Mouse (Mus musculus): ENCODE measurements at regions not wholly inside any gene's neighbourhood (a gene's known extent, or its start where the extent isn't known, plus 50 kb on each side); places are given as distances from the start of the nearest gene placed in this dataset.

DNA sequence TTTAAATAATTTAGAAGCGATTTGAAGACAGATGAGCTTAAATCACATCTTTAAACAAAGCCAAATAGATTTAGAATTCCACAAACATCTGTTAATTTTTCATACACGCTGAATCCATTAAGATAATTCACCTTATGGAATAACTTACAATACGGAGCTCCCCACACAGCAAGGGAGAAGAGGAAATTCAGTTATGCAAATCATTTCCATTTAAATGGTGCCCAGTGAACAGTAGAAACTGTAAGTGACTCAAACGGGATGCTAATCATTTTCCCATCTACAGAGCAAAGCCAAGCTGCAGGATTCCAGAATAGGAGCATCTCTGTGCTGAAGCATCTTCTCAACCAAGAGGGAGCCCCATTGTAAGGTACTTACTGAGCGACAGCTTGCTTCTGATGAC, 210.1 kb downstream of the Adgra3 start:
- no peak overlapping the region for H3K27ac ChIP-seq (replicated peaks)
- no peak for DNase-seq (ENCODE audit: low spot score)
- no peaks in the 10 kb centered on the region for H3K36me3 ChIP-seq (ENCODE audit: control insufficient read depth, insufficient read depth, low read length)
- 54% methylated on average over 5 of the region's 5 CpGs for WGBS
- H3K27me3 ChIP-seq (ENCODE audit: control insufficient read depth, insufficient read depth, low read length): no peaks in the 10 kb centered on the region
- H3K4me3 ChIP-seq (ENCODE audit: low read depth, low read length): no peak overlapping the region
- ATAC-seq (ENCODE audit: low FRiP score, low TSS enrichment): no peak
- TF ChIP-seq EP300 (optimal IDR thresholded peaks at IDR 0.05): no peak
- TF ChIP-seq CTCF (IDR thresholded peaks at IDR 0.05; ENCODE audit: low read depth): no peak
- no peak overlapping the region for H3K4me2 ChIP-seq (replicated peaks; ENCODE audit: low read depth)
- no peaks in the 10 kb centered on the region for H3K4me1 ChIP-seq (replicated peaks; ENCODE audit: control insufficient read depth, insufficient read depth)
- no peak overlapping the region for H3K9ac ChIP-seq (ENCODE audit: low read length)
- H3K9me3 ChIP-seq (ENCODE audit: control insufficient read depth, low read length): no peaks in the 10 kb centered on the region

DNA sequence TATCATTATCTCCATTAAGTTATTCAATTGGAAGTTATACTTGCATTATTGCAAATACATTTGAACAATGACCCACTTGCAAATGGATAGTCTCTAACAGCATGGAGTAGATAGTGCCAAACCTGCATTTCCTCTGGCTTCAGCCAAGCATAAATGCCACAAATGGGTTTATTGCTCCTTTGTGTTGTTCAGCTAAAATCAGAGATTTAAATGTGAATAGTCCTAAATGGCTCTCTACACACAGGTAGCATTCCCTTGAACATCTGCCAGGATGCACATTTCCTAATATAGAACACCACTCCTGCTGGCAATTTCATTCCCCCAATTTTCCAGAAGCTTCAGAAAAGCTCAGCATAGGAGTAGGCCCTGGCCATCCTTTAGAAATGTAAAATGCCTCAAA, 210.6 kb downstream of the Adgra3 start:
- ATAC-seq (ENCODE audit: low FRiP score, low TSS enrichment) (no peak), DNase-seq (ENCODE audit: low spot score) (no peak)
- Histone ChIP-seq H3K4me2 (replicated peaks; ENCODE audit: low read depth) (no peak overlapping the region), H3K9ac (ENCODE audit: low read length) (no peak overlapping the region), H3K27me3 (ENCODE audit: control insufficient read depth, insufficient read depth, low read length) (no peaks in the 10 kb centered on the region), H3K4me3 (ENCODE audit: low read depth, low read length) (no peak overlapping the region), H3K27ac (replicated peaks) (no peak overlapping the region), H3K36me3 (ENCODE audit: control insufficient read depth, insufficient read depth, low read length) (no peaks in the 10 kb centered on the region), H3K9me3 (ENCODE audit: control insufficient read depth, low read length) (no peaks in the 10 kb centered on the region), H3K4me1 (replicated peaks; ENCODE audit: control insufficient read depth, insufficient read depth) (no peaks in the 10 kb centered on the region)
- TF ChIP-seq EP300 (optimal IDR thresholded peaks at IDR 0.05) (no peak), CTCF (IDR thresholded peaks at IDR 0.05; ENCODE audit: low read depth) (no peak)

DNA sequence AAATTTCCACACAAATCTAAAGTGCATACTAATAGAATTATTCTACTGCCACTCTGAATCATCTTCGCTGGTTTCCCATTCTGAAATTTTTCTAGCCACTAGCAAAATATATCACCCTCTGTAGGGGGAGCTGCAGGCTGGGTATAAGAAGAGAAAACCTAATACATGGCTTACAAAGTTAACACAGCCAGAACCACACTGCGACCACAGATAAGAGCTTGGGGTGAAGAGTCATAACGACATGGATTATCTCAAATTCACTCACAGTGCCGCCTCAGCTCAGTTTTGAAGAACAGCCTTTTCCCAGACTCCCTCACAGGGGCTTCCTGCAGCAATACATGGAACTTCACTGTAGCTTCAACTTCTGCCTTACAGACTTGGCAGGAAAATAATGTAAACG, 240.0 kb downstream of the Adgra3 start:
- Histone ChIP-seq H3K9ac (ENCODE audit: low read length) (no peak overlapping the region), H3K36me3 (ENCODE audit: control insufficient read depth, insufficient read depth, low read length) (no peaks in the 10 kb centered on the region), H3K4me3 (ENCODE audit: low read depth, low read length) (no peak overlapping the region), H3K27me3 (ENCODE audit: control insufficient read depth, insufficient read depth, low read length) (no peaks in the 10 kb centered on the region), H3K27ac (replicated peaks) (no peak overlapping the region), H3K4me2 (replicated peaks; ENCODE audit: low read depth) (no peak overlapping the region), H3K9me3 (ENCODE audit: control insufficient read depth, low read length) (no peaks in the 10 kb centered on the region), H3K4me1 (replicated peaks; ENCODE audit: control insufficient read depth, insufficient read depth) (no peaks in the 10 kb centered on the region)
- TF ChIP-seq CTCF (IDR thresholded peaks at IDR 0.05; ENCODE audit: low read depth) (no peak), EP300 (optimal IDR thresholded peaks at IDR 0.05) (no peak)
- DNase-seq (ENCODE audit: low spot score) (no peak), ATAC-seq (ENCODE audit: low FRiP score, low TSS enrichment) (no peak)
- 70% methylated on average over 5 of the region's 5 CpGs for WGBS

DNA sequence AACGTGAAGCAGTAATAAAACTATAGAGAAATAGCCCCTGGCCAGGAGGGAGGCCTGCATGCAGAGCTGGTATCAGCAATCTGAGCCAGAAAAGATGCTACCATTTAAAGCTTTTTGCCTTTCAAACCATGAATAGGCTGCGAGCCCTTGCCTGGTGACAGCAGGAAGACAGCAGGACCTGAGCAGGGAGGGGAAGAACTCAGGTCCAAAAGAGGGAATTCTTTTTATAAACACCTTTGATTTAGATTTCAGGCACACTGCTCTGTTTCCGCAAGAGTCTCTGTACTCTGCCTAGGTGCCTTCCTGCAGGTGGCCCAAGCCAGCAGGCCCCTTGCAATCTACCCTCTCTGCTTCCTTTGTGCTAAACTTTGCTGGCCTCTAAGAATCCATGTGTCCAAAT, 242.1 kb downstream of the Adgra3 start:
- 69% methylated on average over 3 of the region's 3 CpGs for WGBS
- Histone ChIP-seq H3K4me2 (replicated peaks; ENCODE audit: low read depth) (no peak overlapping the region), H3K4me1 (replicated peaks; ENCODE audit: control insufficient read depth, insufficient read depth) (no peaks in the 10 kb centered on the region), H3K36me3 (ENCODE audit: control insufficient read depth, insufficient read depth, low read length) (no peaks in the 10 kb centered on the region), H3K9me3 (ENCODE audit: control insufficient read depth, low read length) (no peaks in the 10 kb centered on the region), H3K4me3 (ENCODE audit: low read depth, low read length) (no peak overlapping the region), H3K27ac (replicated peaks) (no peak overlapping the region), H3K9ac (ENCODE audit: low read length) (no peak overlapping the region), H3K27me3 (ENCODE audit: control insufficient read depth, insufficient read depth, low read length) (no peaks in the 10 kb centered on the region)
- TF ChIP-seq EP300 (optimal IDR thresholded peaks at IDR 0.05) (no peak), CTCF (IDR thresholded peaks at IDR 0.05; ENCODE audit: low read depth) (no peak)
- no peak for ATAC-seq (ENCODE audit: low FRiP score, low TSS enrichment)
- no peak for DNase-seq (ENCODE audit: low spot score)

DNA sequence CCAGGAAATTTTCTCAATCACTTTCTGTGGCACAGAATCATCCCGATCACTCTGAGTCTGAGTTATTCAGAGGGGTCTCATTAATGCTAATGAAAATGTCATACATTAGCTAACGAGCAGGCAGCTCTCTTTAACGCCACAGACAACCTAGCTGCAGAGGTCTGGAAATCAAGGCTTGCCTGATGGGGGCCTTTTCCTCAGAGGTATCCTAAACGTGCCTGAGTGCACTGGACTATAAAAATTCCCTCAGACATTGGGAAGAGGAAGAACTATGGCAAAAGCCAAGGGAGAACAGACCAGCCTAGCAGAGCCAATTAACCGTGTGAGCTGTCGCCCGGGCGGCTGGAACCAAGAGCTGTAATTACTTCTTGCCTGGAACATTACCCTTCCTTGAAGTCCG, 245.5 kb downstream of the Adgra3 start:
- DNase-seq (ENCODE audit: low spot score): no peak

DNA sequence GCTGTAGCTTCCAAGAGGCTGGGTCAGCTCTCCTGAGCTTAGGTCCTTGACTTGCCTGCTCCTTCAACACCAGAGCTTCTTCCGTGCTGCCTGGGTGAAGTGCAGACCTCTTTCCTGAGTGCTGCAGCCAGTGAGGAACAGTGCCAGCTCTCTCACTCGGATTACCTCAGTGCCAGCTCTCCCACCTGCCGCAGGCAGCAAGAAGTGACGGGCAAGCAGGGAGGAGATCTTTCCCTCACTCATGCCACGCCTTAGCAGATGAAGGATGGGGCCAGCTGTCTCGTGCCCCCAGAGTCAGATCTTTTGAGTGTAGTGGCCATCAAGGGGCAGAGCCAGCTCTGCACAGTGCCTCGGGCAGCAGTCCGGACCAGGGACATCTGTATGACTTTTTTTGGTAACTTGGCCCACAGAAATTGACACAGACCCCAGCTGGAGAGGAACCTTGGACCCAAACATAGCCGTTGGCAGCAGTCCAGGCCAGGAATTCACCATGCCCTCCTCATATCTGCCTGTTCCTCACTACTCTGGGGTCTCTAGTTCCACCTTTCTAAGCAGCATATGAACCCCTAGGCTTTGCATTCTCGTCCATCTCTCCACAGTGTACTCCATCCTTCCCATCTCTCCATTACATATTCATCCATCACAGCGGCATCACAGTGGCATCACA, 263.9 kb upstream of the Kcnip4 start:
- no peaks in the 10 kb centered on the region for H3K36me3 ChIP-seq (ENCODE audit: control insufficient read depth, insufficient read depth, low read length)
- no peak overlapping the region for H3K4me2 ChIP-seq (replicated peaks; ENCODE audit: low read depth)
- no peaks in the 10 kb centered on the region for H3K27me3 ChIP-seq (ENCODE audit: control insufficient read depth, insufficient read depth, low read length)
- H3K9ac ChIP-seq (ENCODE audit: low read length): no peak overlapping the region
- TF ChIP-seq EP300 (optimal IDR thresholded peaks at IDR 0.05) (no peak), CTCF (IDR thresholded peaks at IDR 0.05; ENCODE audit: low read depth) (no peak)
- ATAC-seq (ENCODE audit: low FRiP score, low TSS enrichment) (no peak), DNase-seq (ENCODE audit: low spot score) (no peak)
- no peak overlapping the region for H3K4me3 ChIP-seq (ENCODE audit: low read depth, low read length)
- no peak overlapping the region for H3K27ac ChIP-seq (replicated peaks)
- H3K4me1 ChIP-seq (replicated peaks; ENCODE audit: control insufficient read depth, insufficient read depth): no peaks in the 10 kb centered on the region
- H3K9me3 ChIP-seq (ENCODE audit: control insufficient read depth, low read length): no peaks in the 10 kb centered on the region
- WGBS: 73% methylated on average over 11 of the region's 11 CpGs

More for the DNA sequence above, 245.5 kb downstream of the Adgra3 start:
- Histone ChIP-seq H3K9me3 (ENCODE audit: control insufficient read depth, low read length) (no peaks in the 10 kb centered on the region), H3K4me1 (replicated peaks; ENCODE audit: control insufficient read depth, insufficient read depth) (no peaks in the 10 kb centered on the region), H3K27ac (replicated peaks) (no peak overlapping the region), H3K27me3 (ENCODE audit: control insufficient read depth, insufficient read depth, low read length) (no peaks in the 10 kb centered on the region), H3K9ac (ENCODE audit: low read length) (no peak overlapping the region), H3K36me3 (ENCODE audit: control insufficient read depth, insufficient read depth, low read length) (no peaks in the 10 kb centered on the region), H3K4me2 (replicated peaks; ENCODE audit: low read depth) (no peak overlapping the region), H3K4me3 (ENCODE audit: low read depth, low read length) (no peak overlapping the region)
- ATAC-seq (ENCODE audit: low FRiP score, low TSS enrichment): no peak
- WGBS: 86% methylated on average over 9 of the region's 9 CpGs
- TF ChIP-seq CTCF (IDR thresholded peaks at IDR 0.05; ENCODE audit: low read depth) (no peak), EP300 (optimal IDR thresholded peaks at IDR 0.05) (no peak)
